Mouse (Mus musculus) C2C12 (cell line): Measurements from ENCODE around the gene Clock. TPM values are rescaled to one million over a fixed set of nuclear protein-coding genes. Genes with fewer than 3 reads are reported as not detected.

ENCODE experiments used
- H3K27me3 ChIP-seq: one replicate; pipeline ENCODE4 v1.6.1; 2011; ENCODE audit not compliant: control insufficient read depth, insufficient read depth, insufficient read length
- H3K36me3 ChIP-seq: one replicate; pipeline ENCODE4 v1.6.1; 2011; ENCODE audit not compliant: control insufficient read depth, insufficient read depth
- H3K4me3 ChIP-seq: one replicate; pipeline ENCODE4 v1.5.1; 2011; ENCODE audit warnings: mild to moderate bottlenecking, control low read depth; ENCODE audit not compliant: poor library complexity, insufficient read depth, severe bottlenecking
- H3K79me2 ChIP-seq: one replicate; pipeline ENCODE4 v1.6.1; 2011; ENCODE audit not compliant: control insufficient read depth, insufficient read depth
- H3K79me3 ChIP-seq: one replicate; pipeline ENCODE4 v1.6.1; 2011; ENCODE audit warnings: low read depth, control low read depth
- H3ac ChIP-seq: one replicate; pipeline ENCODE3; 2011; ENCODE audit warnings: low read depth; ENCODE audit not compliant: control insufficient read depth, insufficient read length
- CEBPB ChIP-seq: IDR thresholded peaks from one replicate; pipeline ENCODE4 v1.6.1; 2011; ENCODE audit warnings: low read depth, mild to moderate bottlenecking, control low read depth, moderate library complexity
- CTCF ChIP-seq: IDR thresholded peaks from one replicate; pipeline ENCODE4 v1.5.1; 2011; ENCODE audit not compliant: control insufficient read depth, insufficient read depth, insufficient read length
- FOSL1 ChIP-seq: IDR thresholded peaks from one replicate; pipeline ENCODE4 v1.8.0; 2011; ENCODE audit warnings: mild to moderate bottlenecking, low read length; ENCODE audit not compliant: poor library complexity, insufficient read depth, severe bottlenecking
- MAX ChIP-seq: IDR thresholded peaks from one replicate; pipeline ENCODE4 v1.6.1; 2011; ENCODE audit warnings: mild to moderate bottlenecking, control low read depth
- MYOD1 ChIP-seq: IDR thresholded peaks from one replicate; pipeline ENCODE4 v1.6.1; 2011; ENCODE audit warnings: low read depth; ENCODE audit not compliant: control insufficient read depth, insufficient read length
- MYOG ChIP-seq: IDR thresholded peaks from one replicate; pipeline ENCODE4 v1.6.1; 2011; ENCODE audit not compliant: control insufficient read depth, insufficient read length; ENCODE audit errors: extremely low read depth
- USF1 ChIP-seq: IDR thresholded peaks from one replicate; pipeline ENCODE4 v1.6.1; 2011; ENCODE audit warnings: low read depth, mild to moderate bottlenecking, control low read depth, moderate library complexity
- polyA plus RNA-seq: library from polyadenylated mRNA; unstranded; fragments of >200 nt; fragmentation: generic; extraction: Trizol; gene quantifications from one replicate; pipeline ENCODE4 v1.2.1, GENCODE M21; 2012; ENCODE audit warnings: missing spikeins

The Clock gene
- polyA plus RNA-seq, 1 experiment: 5.7 TPM

- H3K79me3 ChIP-seq: no peaks in the 10 kb centered on the region
- no peaks in the 10 kb centered on the region for H3K79me2 ChIP-seq
- H3K36me3 ChIP-seq: peaks cover 72% of the 10 kb centered on the region
- H3K27me3 ChIP-seq: no peaks in the 10 kb centered on the region
- no peak overlapping the region for H3ac ChIP-seq
- no peak overlapping the region for H3K4me3 ChIP-seq
- TF ChIP-seq MYOD1: no peak
- no peak for TF ChIP-seq FOSL1
Observed at GRCm38 (mm10) chr5:76243274-76243673, 61.3 kb downstream of the Clock start.

GRCm38 (mm10) chr5:76231171-76231855 is 73.3 kb downstream of the Clock start:
- Histone ChIP-seq H3K36me3 (peaks cover 78% of the 10 kb centered on the region), H3ac (no peak overlapping the region), H3K79me2 (no peaks in the 10 kb centered on the region), H3K27me3 (no peaks in the 10 kb centered on the region), H3K4me3 (no peak overlapping the region), H3K79me3 (no peaks in the 10 kb centered on the region)
- no peak for TF ChIP-seq MYOD1

- no peaks in the 10 kb centered on the region for H3K79me3 ChIP-seq
- peaks cover 30% of the 10 kb centered on the region for H3K36me3 ChIP-seq
- TF ChIP-seq CEBPB (no peak), FOSL1 (no peak)
- no peak overlapping the region for H3K4me3 ChIP-seq
- H3K27me3 ChIP-seq: no peaks in the 10 kb centered on the region
- H3ac ChIP-seq: no peak overlapping the region
- H3K79me2 ChIP-seq: no peaks in the 10 kb centered on the region
Observed at GRCm38 (mm10) chr5:76216691-76217090, 87.9 kb downstream of the Clock start.

- Histone ChIP-seq H3ac (no peak overlapping the region), H3K36me3 (peaks cover 89% of the 10 kb centered on the region), H3K79me3 (no peaks in the 10 kb centered on the region), H3K4me3 (no peak overlapping the region), H3K27me3 (no peaks in the 10 kb centered on the region), H3K79me2 (peaks cover 9% of the 10 kb centered on the region)
- TF ChIP-seq CEBPB (no peak), USF1 (no peak), MAX (no peak), FOSL1 (no peak), MYOG (no peak), MYOD1 (no peak), CTCF (no peak)
Observed at GRCm38 (mm10) chr5:76208066-76208465, 96.5 kb downstream of the Clock start.

GRCm38 (mm10) chr5:76205886-76206285 is 98.7 kb downstream of the Clock start:
- H3K36me3 ChIP-seq: peaks cover 90% of the 10 kb centered on the region
- no peak overlapping the region for H3K4me3 ChIP-seq
- H3K79me3 ChIP-seq: peaks cover 2% of the 10 kb centered on the region
- no peak overlapping the region for H3ac ChIP-seq
- peaks cover 20% of the 10 kb centered on the region for H3K79me2 ChIP-seq
- no peaks in the 10 kb centered on the region for H3K27me3 ChIP-seq
- TF ChIP-seq USF1 (no peak), CEBPB (no peak), MYOG (no peak)

GRCm38 (mm10) chr5:76203171-76203570 is 101.4 kb downstream of the Clock start:
- Histone ChIP-seq H3K79me2 (peaks cover 28% of the 10 kb centered on the region), H3K79me3 (peaks cover 2% of the 10 kb centered on the region), H3K4me3 (no peak overlapping the region), H3ac (no peak overlapping the region), H3K36me3 (peaks cover 80% of the 10 kb centered on the region), H3K27me3 (no peaks in the 10 kb centered on the region)
- no peak for TF ChIP-seq USF1
- no peak for TF ChIP-seq MYOD1
- TF ChIP-seq MYOG: no peak
- no peak for TF ChIP-seq FOSL1
- TF ChIP-seq MAX: no peak
- no peak for TF ChIP-seq CEBPB

- Histone ChIP-seq H3K79me3 (peaks cover 27% of the 10 kb centered on the region), H3K79me2 (peaks cover 62% of the 10 kb centered on the region), H3K27me3 (no peaks in the 10 kb centered on the region), H3ac (no peak overlapping the region), H3K36me3 (peaks cover 68% of the 10 kb centered on the region), H3K4me3 (no peak overlapping the region)
- TF ChIP-seq CTCF (no peak), MYOG (no peak), MAX (no peak), FOSL1 (no peak), USF1 (no peak), MYOD1 (no peak), CEBPB (no peak)
Observed at GRCm38 (mm10) chr5:76199346-76199745, 105.2 kb downstream of the Clock start.
